Mouse (Mus musculus): ENCODE data around the gene Nhlrc1. TPM values are rescaled to one million over a fixed set of nuclear protein-coding genes. Genes with fewer than 3 reads are reported as not detected.

Gene Nhlrc1
- polyA plus RNA-seq (2012; ENCODE audit: low replicate concordance) = 1.3 and 2.4 TPM in 2 replicates

DNA sequence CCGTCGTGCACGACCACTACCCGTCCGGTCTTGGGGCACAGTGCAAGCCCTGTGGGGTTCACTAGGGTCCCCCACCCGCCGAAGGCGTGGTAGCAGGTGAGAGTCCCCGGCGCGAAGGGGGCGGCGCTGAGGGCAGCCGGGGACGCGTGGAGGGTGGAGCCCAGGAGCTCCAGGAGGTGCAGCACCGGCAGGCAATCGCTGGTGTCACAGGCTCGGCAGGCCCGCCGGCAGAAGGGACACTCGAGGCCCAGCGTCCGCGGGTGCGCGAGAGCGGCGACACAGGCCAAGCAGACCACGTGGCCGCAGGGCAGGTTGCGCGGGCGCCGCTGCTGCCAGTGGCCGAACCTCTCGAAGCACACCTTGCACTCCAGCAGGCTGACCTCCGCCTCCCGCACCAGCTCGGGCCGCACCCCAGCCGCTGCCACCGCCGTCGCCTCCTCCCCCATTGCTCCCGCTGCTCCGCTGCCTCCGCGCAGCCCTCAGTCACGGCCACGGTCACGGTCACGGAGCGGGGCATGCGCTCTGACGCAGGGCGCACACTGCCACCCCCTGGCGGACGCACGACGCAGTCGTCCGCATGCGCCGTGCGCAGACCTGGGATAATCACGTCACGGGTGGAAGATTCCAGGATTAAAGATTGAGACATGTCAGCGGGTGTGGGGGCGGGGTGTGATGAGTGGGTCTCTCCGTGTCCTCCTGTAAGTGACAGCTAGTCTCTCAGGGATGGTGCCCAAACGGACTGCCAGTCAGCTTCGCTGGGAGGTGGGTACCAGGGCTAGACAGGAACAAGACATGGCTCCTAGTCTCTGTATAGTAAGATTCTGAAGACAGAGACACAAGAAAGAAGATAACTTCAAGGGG is at the start of gene Nhlrc1:
Nhlrc1 (minus strand) TSS at position 517 of the 861 bp plus-strand sequence.

GRCm38 (mm10) chr13:47044617-47044947 is 29.9 kb upstream of the Nhlrc1 start, which contains the start of gene Tpmt:
Gene Tpmt (minus strand): TSS chr13:47044737.

DNA sequence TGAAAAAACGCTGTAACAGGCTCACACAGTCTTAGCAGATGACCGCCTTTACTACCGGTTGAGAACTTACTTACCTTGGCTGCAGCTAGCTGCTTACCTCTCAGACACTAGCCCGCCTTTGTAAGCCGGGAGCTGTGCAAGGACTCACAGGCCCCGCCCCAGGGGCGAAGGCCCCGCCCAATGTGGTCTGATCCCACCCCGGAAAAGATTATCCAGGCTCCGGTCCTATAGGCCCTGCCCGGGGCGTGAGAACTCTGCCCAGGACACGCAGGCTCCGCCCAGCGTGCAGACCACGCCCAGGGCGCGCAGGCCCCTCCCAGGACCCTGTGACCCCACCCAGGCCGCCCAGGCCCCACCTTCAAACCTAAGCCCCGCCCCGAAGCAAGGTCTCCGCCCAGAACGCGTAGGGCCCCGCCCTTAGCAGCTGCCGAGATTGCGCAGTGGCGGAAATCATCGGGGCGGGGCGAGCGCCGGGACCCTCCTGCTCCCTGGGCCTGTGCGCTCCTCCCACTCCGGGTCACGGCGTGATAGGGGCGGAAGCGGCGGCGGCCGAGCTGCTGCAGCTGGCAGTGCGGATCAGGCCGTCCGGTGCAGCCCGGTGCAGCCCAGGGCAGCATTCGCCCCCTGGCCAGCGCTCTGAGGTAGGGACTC is 28.5 kb upstream of the Nhlrc1 start, which contains the start of gene Kdm1b:
Kdm1b (plus strand) TSS at position 470 of the 651 bp plus-strand sequence.

Other genes with a start within 250 kb of the Nhlrc1 start
- gene Kif13a, start 85.0 kb downstream of the Nhlrc1 start, polyA plus RNA-seq (2012; ENCODE audit: low replicate concordance) = 3.0 and 6.8 TPM in 2 replicates
- gene Kdm1b, start 28.6 kb upstream of the Nhlrc1 start, polyA plus RNA-seq (2012; ENCODE audit: low replicate concordance) = 4.0 and 5.5 TPM in 2 replicates
- gene Tpmt, start 29.9 kb upstream of the Nhlrc1 start, polyA plus RNA-seq (2012; ENCODE audit: low replicate concordance) = 0.08 TPM in 1 of 2 replicates, not detected in the other
- 887 and 1,475 TPM in 2 replicates for gene Dek, start 91.4 kb upstream of the Nhlrc1 start, polyA plus RNA-seq (2012; ENCODE audit: low replicate concordance)
- 0.35 and 0.70 TPM in 2 replicates for gene Rnf144b, start 107.8 kb upstream of the Nhlrc1 start, polyA plus RNA-seq (2012; ENCODE audit: low replicate concordance)